Mouse (Mus musculus) hindbrain, embryonic 11.5 days (tissue): ENCODE results near the gene Prrg1. TPM values are rescaled to one million over a fixed set of nuclear protein-coding genes. Genes with fewer than 3 reads are reported as not detected.

Source experiments
- ATAC-seq: fragments of 200-750 bp; cut with Nextera tagmentation; 2 replicates; pipeline ENCODE4 v1.8.0; 2017; ENCODE audit warnings: mild to moderate bottlenecking, moderate TSS enrichment, moderate library complexity; ENCODE audit not compliant: low FRiP score
- DNase-seq: peaks from one replicate; pipeline ENCODE4 v3.0.0-alpha.2; 2015; ENCODE audit warnings: low spot score
- H3K27ac ChIP-seq: fragments of 300-500 bp; sonication (generic); 2 replicates; pipeline ENCODE4 v1.5.1; 2014; ENCODE audit warnings: mild to moderate bottlenecking, low read depth, low read length
- H3K27me3 ChIP-seq: fragments of 300-500 bp; sonication (generic); 2 replicates; pipeline ENCODE4 v1.6.1; 2014; ENCODE audit warnings: mild to moderate bottlenecking, low read length, moderate library complexity, mixed read lengths; ENCODE audit not compliant: control insufficient read depth, insufficient read depth
- H3K36me3 ChIP-seq: fragments of 300-500 bp; sonication (generic); 2 replicates; pipeline ENCODE4 v1.6.1; 2014; ENCODE audit warnings: mild to moderate bottlenecking, low read length, moderate library complexity, mixed read lengths; ENCODE audit not compliant: control insufficient read depth, insufficient read depth
- H3K4me1 ChIP-seq: fragments of 300-500 bp; sonication (generic); replicated peaks from 2 replicates; pipeline ENCODE4 v1.6.1; 2014; ENCODE audit warnings: low read length, mixed read lengths; ENCODE audit not compliant: control insufficient read depth, insufficient read depth
- H3K4me2 ChIP-seq: fragments of 300-500 bp; sonication (generic); replicated peaks from 2 replicates; pipeline ENCODE4 v1.6.1; 2014; ENCODE audit warnings: mild to moderate bottlenecking, low read depth, low read length
- H3K4me3 ChIP-seq: fragments of 300-500 bp; sonication (generic); 2 replicates; pipeline ENCODE4 v1.5.1; 2014; ENCODE audit warnings: low read depth, low read length
- H3K9ac ChIP-seq: fragments of 300-500 bp; sonication (generic); 2 replicates; pipeline ENCODE4 v1.6.1; 2014; ENCODE audit warnings: low read depth, low read length
- H3K9me3 ChIP-seq: fragments of 300-500 bp; sonication (generic); 2 replicates; pipeline ENCODE4 v1.6.1; 2016; ENCODE audit warnings: low read length; ENCODE audit not compliant: control insufficient read depth
- WGBS: fragments of 180-500 bp; shearing (Covaris S2); extraction: QIAGEN DNeasy Blood & Tissue Kit; methylation state at CpG from one replicate; pipeline ENCODE4 v1.1.7; 2014; 5-methylcytosine and 5-hydroxymethylcytosine counted together
- polyA plus RNA-seq: library from polyadenylated mRNA; unstranded; fragments of >200 nt; fragmentation: Nextera tagmentation; extraction: Ambion mirVana; gene quantifications from 2 replicates; pipeline ENCODE4 v1.2.1, GENCODE M21; 2014

The Prrg1 gene
- polyA plus RNA-seq = 6.2 and 7.7 TPM in 2 replicates

- DNase-seq (peak; percentile 73), ATAC-seq (peak; percentile 97)
- Histone ChIP-seq H3K36me3 (no peaks in the 10 kb centered on the region), H3K4me2 (peak within 1 kb of the TSS; percentile 29), H3K9me3 (no peaks in the 10 kb centered on the region), H3K4me1 (no peaks in the 10 kb centered on the region), H3K4me3 (peak within 1 kb of the TSS; percentile 45), H3K27me3 (no peaks in the 10 kb centered on the region), H3K27ac (peak within 1 kb of the TSS; percentile 33; the same call in 1 of the 2 replicates), H3K9ac (peak within 1 kb of the TSS; percentile 59)
- WGBS = 15% methylated on average over 35 of the region's 36 CpGs
Measured at GRCm38 (mm10) chrX:78583202-78584004, at the start of gene Prrg1. Gene Prrg1 (minus strand): TSS chrX:78583896.

GRCm38 (mm10) chrX:78605814-78606213 is 22.1 kb upstream of the Prrg1 start:
- H3K9me3 ChIP-seq = no peaks in the 10 kb centered on the region
- H3K36me3 ChIP-seq = no peaks in the 10 kb centered on the region
- H3K27ac ChIP-seq = no peak overlapping the region
- H3K4me3 ChIP-seq = no peak overlapping the region
- H3K9ac ChIP-seq = no peak overlapping the region
- 61% methylated on average over 2 of the region's 2 CpGs for WGBS
- ATAC-seq (no peak), DNase-seq (no peak)
- no peak overlapping the region for H3K4me2 ChIP-seq
- no peaks in the 10 kb centered on the region for H3K27me3 ChIP-seq
- no peaks in the 10 kb centered on the region for H3K4me1 ChIP-seq

- H3K9ac ChIP-seq = no peak overlapping the region
- no peaks in the 10 kb centered on the region for H3K27me3 ChIP-seq
- DNase-seq (no peak), ATAC-seq (no peak)
- no peaks in the 10 kb centered on the region for H3K9me3 ChIP-seq
- H3K4me2 ChIP-seq = no peak overlapping the region
- no peak overlapping the region for H3K27ac ChIP-seq
- H3K36me3 ChIP-seq = no peaks in the 10 kb centered on the region
- no peaks in the 10 kb centered on the region for H3K4me1 ChIP-seq
- WGBS = 73% methylated on average over 2 of the region's 2 CpGs
- no peak overlapping the region for H3K4me3 ChIP-seq
Measured at GRCm38 (mm10) chrX:78593138-78593537, 9.4 kb upstream of the Prrg1 start.

GRCm38 (mm10) chrX:78582854-78583201 is 868 bp downstream of the Prrg1 start:
- peak; percentile 59 for ATAC-seq
- Histone ChIP-seq H3K36me3 (no peaks in the 10 kb centered on the region), H3K9me3 (no peaks in the 10 kb centered on the region), H3K4me3 (peak overlapping the region; percentile 45), H3K4me2 (peak overlapping the region; percentile 29), H3K27ac (no peak overlapping the region), H3K9ac (no peak overlapping the region; the same call in 1 of the 2 replicates), H3K27me3 (no peaks in the 10 kb centered on the region), H3K4me1 (no peaks in the 10 kb centered on the region)
- 8% methylated on average over 13 of the region's 21 CpGs for WGBS
- DNase-seq = peak; percentile 58

DNA sequence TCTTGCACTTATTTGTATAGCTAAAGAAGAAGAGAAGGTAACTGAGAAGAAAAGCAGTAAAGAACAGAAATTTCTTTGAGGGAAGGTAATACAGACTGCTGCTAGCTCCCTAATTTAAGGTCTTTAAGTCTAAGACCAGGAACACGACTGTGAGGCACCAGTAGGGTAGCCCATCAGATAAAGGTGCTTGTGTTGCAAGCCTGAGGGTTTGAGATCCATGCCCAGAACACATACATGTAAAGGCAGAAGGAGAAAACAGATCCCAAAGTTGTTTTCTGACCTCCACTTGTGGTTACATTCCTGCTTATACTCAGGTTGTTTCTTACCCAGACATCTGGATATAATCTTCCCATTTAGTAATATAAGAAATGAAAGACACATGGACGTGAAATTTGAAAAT is 20.2 kb downstream of the Prrg1 start:
- H3K9ac ChIP-seq = no peak overlapping the region
- H3K9me3 ChIP-seq = no peaks in the 10 kb centered on the region
- H3K4me1 ChIP-seq = no peaks in the 10 kb centered on the region
- H3K4me3 ChIP-seq = no peak overlapping the region
- DNase-seq (no peak), ATAC-seq (no peak)
- no peak overlapping the region for H3K27ac ChIP-seq
- H3K27me3 ChIP-seq = no peaks in the 10 kb centered on the region
- WGBS = 60% methylated on average over 2 of the region's 2 CpGs
- no peak overlapping the region for H3K4me2 ChIP-seq
- no peaks in the 10 kb centered on the region for H3K36me3 ChIP-seq

GRCm38 (mm10) chrX:78553399-78553798 is 30.3 kb downstream of the Prrg1 start:
- WGBS = 89% methylated on average over 2 of the region's 2 CpGs
- Histone ChIP-seq H3K4me2 (no peak overlapping the region), H3K9me3 (no peaks in the 10 kb centered on the region), H3K9ac (no peak overlapping the region), H3K4me3 (no peak overlapping the region), H3K27me3 (no peaks in the 10 kb centered on the region), H3K36me3 (no peaks in the 10 kb centered on the region), H3K27ac (no peak overlapping the region), H3K4me1 (no peaks in the 10 kb centered on the region)
- DNase-seq = no peak
- ATAC-seq = no peak

GRCm38 (mm10) chrX:78552704-78553103 is 31.0 kb downstream of the Prrg1 start:
- Histone ChIP-seq H3K27ac (no peak overlapping the region), H3K9me3 (no peaks in the 10 kb centered on the region), H3K4me1 (no peaks in the 10 kb centered on the region), H3K4me2 (no peak overlapping the region), H3K4me3 (no peak overlapping the region), H3K27me3 (no peaks in the 10 kb centered on the region), H3K9ac (no peak overlapping the region), H3K36me3 (no peaks in the 10 kb centered on the region)
- WGBS = 68% methylated on average over 1 of the region's 1 CpGs
- DNase-seq (no peak), ATAC-seq (no peak)

- WGBS = 73% methylated on average over 1 of the region's 1 CpGs
- Histone ChIP-seq H3K4me2 (no peak overlapping the region), H3K36me3 (no peaks in the 10 kb centered on the region), H3K9ac (no peak overlapping the region), H3K4me1 (no peaks in the 10 kb centered on the region), H3K27ac (no peak overlapping the region), H3K27me3 (no peaks in the 10 kb centered on the region), H3K9me3 (no peaks in the 10 kb centered on the region), H3K4me3 (no peak overlapping the region)
- no peak for ATAC-seq
- no peak for DNase-seq
Measured at GRCm38 (mm10) chrX:78547696-78548095, 36.0 kb downstream of the Prrg1 start.

- no peak overlapping the region for H3K4me2 ChIP-seq
- H3K4me1 ChIP-seq = no peaks in the 10 kb centered on the region
- H3K4me3 ChIP-seq = no peak overlapping the region
- ATAC-seq (no peak), DNase-seq (peak; percentile 1)
- no peaks in the 10 kb centered on the region for H3K27me3 ChIP-seq
- no peaks in the 10 kb centered on the region for H3K9me3 ChIP-seq
- no peaks in the 10 kb centered on the region for H3K36me3 ChIP-seq
- H3K27ac ChIP-seq = no peak overlapping the region
- no peak overlapping the region for H3K9ac ChIP-seq
Measured at GRCm38 (mm10) chrX:78539734-78540133, 44.0 kb downstream of the Prrg1 start.
